Mouse (Mus musculus): Measurements from ENCODE around the gene Ergic1.

Gene Ergic1

DNA sequence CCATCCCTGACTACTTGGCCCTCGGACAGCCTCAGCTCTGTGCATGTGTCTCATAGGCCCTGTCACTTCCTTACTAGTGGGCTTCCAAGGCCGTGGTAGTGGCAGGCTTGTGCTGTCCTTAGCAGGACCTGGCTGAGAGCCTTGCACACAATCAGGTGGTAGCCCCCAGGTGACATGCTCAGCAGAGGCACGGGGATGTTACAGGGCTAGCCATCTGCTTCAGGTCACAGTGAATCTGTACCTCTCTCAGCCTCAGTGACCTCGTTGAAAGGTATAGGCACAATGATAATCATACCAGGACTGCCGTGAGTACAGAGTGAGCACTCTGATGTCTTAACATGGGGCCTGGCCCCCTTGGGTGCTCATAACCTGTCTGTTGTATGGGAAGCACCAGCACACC is 13.4 kb downstream of the Ergic1 start:
- DNase-seq (ENCODE audit: low read depth in 2 of 2, low spot score in 2 of 2) = no peak

DNA sequence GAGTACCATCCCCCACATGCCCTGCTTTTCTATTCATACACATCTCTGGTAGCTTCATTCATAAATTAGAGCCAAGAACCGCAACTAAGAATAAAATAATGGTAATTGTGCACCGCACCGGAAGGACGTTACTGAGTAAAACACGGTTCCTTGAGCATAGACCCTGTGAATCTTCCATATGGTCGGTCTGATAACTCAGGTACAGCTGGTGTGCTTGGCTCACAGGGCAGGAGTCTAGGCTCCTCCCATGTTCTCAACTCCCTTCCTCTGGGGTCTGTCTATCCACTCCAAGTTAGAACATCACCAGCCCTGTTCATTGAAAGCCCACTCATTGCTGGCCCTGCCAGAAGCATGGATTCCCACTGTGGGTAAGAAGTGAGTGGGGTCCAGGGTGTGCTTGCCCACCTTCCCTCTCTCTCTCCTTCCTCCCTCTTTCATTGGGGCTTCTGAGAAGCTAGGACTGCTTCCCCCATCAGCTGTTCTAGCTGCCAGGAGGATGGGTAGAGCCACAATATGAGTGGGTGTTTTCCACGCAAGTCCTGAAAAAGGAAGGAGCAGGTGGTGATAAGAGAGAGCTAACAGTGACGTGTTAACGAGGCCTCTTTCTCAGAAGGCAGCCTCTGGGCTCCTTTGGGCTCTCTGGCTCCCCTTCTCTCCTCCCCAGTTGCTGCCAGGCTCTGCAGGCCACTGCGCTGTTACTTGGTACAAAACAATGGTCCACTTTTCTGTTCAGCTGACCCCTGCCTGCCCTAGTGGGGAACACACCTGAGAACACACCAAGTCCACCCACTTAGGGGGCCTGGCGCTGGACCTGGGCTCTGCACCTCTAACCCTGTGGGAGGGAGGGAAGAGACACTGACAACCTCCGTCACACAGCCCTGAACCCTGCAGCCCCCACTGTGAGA is 14.7 kb downstream of the Ergic1 start:
- DNase-seq (ENCODE audit: low read depth in 2 of 2, low spot score in 2 of 2) = no peak

DNA sequence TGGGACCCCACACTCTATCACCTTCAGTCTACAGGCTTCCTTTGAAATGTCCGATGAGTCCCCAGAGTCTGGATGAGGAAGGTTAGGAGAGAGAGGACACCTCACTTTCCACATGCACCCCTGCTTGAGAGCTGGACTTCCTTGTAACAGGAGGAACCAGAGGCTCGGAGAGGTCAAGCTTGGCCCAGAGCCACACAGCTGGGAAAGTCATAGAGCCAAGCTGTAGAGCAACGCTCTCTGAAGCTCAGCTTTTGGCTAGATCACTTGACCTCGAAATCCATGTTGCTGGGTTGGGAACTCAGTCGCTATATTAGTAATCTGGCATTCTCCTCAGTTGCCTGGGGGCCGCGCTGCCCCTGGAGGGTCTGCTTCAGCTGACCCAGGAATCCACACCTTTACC is 15.5 kb downstream of the Ergic1 start:
- no peak for DNase-seq (ENCODE audit: low read depth in 2 of 2, low spot score in 2 of 2)

DNA sequence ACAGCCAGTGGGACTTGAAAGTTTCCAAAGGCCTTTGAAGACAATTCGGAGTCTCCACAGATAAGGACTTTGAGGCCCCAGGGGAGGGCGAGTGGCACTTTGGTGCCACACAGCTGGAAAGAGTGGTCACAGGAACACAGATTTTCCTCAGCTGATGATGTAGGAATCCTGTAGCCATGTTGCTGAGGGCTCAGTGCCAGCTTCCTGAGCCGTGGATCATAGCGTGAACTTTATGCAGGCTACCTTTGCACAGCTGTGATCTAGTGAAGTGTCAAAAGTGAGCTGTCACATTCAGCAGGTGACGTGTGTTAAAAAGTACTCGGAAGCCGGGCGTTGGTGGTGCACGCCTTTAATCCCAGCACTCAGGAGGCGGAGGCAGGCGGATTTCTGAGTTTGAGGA is 16.0 kb downstream of the Ergic1 start:
- no peak for DNase-seq (ENCODE audit: low read depth in 2 of 2, low spot score in 2 of 2)

GRCm38 (mm10) chr17:26578162-26578561 is 16.9 kb downstream of the Ergic1 start:
- DNase-seq (ENCODE audit: low read depth in 2 of 2, low spot score in 2 of 2) = no peak

GRCm38 (mm10) chr17:26578771-26579170 is 17.5 kb downstream of the Ergic1 start:
- DNase-seq (ENCODE audit: low read depth in 2 of 2, low spot score in 2 of 2) = no peak

DNA sequence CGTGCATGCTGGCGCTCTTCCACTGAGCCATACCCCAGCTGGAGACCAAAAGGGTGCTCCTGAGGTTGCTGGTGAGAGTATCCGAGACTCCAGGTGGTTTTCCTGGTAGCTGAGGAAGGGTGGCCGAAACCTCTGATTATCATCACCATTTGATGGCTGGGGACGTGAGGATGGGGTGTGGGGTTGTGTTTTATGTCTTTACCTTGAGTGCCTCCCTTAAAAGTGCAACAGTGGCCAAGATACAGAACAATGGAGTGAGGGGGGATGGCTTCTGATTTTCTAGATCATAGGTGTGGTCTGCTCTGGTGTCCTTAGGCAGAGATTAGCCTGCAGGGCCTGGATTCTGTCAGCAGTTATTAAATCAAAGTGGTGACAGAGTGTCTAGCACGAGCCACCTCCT is 18.1 kb downstream of the Ergic1 start:
- no peak for DNase-seq (ENCODE audit: low read depth in 2 of 2, low spot score in 2 of 2)

DNA sequence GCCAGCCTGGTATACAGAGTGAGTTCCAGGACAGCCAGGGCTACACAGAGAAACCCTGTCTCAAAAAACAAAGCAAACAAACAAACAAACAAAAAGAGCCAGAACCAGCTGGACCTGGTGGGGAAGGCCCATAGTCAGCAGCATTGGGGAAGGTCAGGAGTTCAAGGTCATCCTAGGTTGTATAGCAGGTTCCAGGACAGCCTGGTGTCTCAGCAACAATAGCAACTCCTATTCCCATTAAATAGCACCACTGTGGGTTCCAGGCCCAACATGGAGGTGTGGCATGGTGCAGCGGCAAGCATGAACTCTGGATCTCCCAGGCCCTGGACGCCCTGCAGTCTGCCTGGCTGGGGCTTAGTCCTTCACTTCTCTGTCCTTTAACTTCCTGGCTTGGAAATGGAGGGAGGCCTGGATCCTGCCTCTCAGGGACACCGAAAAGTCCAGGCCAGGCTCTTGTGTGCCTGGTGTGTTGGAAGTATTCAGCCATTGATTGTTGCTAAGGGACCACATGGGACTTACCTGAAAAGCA is 19.6 kb downstream of the Ergic1 start:
- no peak for DNase-seq (ENCODE audit: low read depth in 2 of 2, low spot score in 2 of 2)

DNA sequence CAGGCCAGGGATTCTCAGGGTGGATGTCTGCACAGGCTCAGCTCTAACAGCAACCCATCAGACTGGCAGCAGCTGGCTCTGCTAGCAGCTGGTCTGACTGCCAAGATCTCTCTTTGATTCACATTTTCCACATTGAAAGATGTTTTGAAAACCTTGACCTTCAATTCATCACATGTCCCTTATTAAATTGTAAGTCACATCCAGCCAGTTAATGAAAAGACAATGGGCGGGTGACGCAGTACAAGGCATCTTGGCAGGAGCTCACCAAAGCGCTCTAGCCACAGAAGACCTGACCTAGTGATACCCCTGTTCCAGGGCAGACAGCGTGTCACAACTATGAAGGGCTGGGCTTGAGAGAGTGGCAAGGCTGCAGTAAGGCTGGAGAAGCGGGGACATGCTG is 21.0 kb downstream of the Ergic1 start:
- DNase-seq (ENCODE audit: low read depth in 2 of 2, low spot score in 2 of 2) = no peak

GRCm38 (mm10) chr17:26583056-26583455 is 21.8 kb downstream of the Ergic1 start:
- DNase-seq (ENCODE audit: low read depth in 2 of 2, low spot score in 2 of 2) = no peak

DNA sequence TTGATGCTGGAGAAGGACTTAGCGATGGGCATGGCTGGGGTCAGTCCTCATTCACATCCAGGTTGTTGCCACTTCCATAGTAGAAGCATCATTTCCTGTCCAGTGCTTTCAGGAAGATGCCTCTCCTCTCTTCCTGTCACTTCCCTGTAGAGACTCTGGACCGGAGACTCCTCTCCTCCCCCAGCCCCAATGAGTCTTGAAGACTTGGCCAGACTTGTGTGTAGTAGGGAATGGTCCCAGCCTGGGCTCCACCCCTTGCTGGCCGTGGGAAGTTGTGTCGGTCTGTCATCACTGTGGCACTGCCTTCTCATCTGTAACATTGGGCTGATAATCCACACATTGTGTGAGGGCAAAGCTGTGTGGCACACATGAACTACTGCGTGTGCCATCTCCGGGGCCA is 22.3 kb downstream of the Ergic1 start:
- DNase-seq (ENCODE audit: low read depth in 2 of 2, low spot score in 2 of 2) = no peak

- DNase-seq (ENCODE audit: low read depth in 2 of 2, low spot score in 2 of 2) = no peak
Measured at GRCm38 (mm10) chr17:26584063-26584462, 22.8 kb downstream of the Ergic1 start.

DNA sequence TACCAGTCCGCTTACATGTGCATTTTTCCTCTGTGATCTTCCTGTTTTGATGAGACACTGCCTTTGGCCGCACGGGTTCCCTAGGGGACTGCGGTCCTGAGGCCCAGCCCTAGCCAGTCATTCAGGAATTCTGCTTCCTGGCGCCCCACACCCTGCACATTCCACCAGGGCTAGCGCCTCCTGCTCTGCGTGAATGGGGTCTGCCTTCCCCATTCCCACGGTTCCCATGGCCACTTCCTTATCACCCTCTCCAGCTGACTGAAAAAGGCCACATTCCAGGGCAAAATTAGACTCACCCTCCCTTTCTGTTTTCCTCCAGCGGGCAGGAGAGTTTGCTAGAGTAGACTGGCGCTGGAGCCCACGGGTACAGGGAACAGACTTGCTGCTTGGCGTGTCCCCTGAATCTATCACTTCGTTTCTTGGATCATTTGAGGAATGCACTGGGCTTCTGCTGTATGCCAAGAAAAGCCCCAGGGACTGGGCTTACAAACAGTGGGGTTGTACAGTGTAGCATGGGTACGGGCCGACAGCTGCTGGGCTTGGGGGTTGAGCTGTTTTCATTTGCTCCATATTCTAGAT is 23.4 kb downstream of the Ergic1 start:
- no peak for DNase-seq (ENCODE audit: low read depth in 2 of 2, low spot score in 2 of 2)

DNA sequence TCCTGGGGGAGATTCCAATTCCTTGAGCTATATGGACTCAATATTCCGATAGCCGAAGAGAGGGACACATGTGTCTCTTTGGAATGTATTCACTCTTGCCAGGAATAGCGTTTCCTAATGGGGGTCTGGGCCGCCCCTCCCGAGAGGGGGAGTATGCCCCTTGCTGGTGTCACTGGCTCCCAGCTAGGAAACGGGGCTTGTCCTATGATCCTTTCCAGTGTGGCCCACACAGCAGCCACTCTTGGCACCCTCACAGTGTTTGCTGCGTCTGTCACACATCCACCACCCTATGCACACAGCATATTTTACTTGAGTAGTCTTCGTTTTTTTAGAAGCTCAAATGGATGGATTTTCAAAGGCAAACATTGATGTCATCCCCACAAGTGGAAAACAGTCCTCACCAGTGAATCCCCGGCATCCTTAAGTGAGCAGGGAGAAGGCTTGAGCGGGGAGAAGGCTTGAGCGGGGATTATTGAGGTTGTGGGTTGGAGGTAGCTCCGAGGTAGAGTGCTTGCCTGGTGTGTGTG is 26.7 kb downstream of the Ergic1 start:
- no peak for DNase-seq (ENCODE audit: low read depth in 2 of 2, low spot score in 2 of 2)

- no peak for DNase-seq (ENCODE audit: low read depth in 2 of 2, low spot score in 2 of 2)
Measured at GRCm38 (mm10) chr17:26592510-26592909, 31.2 kb downstream of the Ergic1 start.

GRCm38 (mm10) chr17:26593199-26593598 is 31.9 kb downstream of the Ergic1 start:
- DNase-seq (ENCODE audit: low read depth in 2 of 2, low spot score in 2 of 2) = no peak

DNA sequence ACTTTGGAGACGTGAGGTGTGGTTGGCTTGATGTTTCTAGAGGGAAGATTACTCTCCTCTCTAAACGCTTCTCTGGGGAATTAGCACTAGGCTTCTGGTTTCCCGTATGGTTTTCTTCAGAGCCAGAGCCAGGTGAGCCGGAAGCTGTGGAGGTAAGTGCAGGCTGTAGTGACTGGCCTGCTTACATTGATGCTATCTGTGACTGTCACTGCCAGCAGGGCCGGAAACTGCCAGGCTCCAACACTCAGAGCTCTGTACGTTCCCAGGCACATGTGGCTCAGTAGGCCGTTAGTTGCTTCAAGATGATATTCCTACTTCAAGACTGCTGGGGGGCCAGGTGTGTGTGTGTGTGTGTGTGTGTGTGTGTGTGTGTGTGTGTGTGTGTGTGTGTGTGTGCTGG is 32.9 kb downstream of the Ergic1 start:
- no peak for DNase-seq (ENCODE audit: low read depth in 2 of 2, low spot score in 2 of 2)

DNA sequence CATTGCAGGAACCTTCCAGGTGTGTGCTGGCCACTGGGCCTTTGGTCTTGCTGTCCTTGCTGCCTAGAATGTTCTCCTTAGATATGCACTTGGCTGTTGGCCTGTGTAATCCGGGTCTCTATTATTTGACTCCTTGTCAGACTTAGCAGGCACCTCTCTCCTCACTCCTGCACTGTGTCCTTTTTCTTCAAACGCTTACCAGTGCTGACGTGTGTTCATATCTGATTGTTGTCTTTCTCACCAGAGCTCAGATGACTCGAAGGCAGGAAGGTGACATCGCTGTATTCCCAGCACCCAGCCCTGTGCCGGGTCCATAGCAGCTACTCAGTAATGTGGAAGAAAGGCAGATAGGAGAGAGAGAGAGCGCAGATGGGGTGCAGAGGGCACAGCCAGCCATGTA is 33.7 kb downstream of the Ergic1 start:
- no peak for DNase-seq (ENCODE audit: low read depth in 2 of 2, low spot score in 2 of 2)

DNA sequence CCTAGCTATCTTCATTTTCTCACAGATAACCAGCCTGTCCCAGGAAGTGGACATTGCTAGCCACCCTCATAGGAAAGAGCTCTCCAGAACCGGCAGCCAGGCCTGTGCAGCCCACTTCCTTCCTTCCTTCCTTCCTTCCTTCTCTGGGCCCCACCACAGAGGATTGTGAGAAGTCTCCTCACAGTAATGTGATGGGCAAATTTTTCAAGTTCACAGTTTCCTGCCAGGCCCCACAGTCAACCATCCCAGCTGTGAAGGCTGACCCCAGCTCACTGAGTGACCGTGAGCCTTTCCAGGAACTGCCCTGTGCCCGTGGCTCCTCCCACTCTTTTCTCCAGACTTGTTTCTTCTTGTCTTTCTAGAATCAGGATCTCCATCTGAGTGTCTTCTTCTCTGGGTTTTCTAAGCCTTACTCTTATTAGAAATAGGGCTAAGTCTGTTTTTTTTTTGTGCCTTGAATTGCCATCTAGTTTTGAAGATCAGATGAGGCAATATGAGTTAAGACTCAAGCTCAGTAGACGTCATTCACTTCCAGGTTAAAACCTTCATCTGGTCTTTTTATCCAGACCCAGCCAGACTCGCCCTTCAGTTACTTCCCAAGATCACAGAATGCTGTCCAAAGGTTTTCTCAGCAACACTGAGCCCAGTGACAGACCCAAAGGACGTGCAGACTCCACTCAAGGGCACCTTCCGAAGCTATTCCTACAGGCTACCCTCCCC is 34.3 kb downstream of the Ergic1 start:
- DNase-seq (ENCODE audit: low read depth in 2 of 2, low spot score in 2 of 2) = no peak

DNA sequence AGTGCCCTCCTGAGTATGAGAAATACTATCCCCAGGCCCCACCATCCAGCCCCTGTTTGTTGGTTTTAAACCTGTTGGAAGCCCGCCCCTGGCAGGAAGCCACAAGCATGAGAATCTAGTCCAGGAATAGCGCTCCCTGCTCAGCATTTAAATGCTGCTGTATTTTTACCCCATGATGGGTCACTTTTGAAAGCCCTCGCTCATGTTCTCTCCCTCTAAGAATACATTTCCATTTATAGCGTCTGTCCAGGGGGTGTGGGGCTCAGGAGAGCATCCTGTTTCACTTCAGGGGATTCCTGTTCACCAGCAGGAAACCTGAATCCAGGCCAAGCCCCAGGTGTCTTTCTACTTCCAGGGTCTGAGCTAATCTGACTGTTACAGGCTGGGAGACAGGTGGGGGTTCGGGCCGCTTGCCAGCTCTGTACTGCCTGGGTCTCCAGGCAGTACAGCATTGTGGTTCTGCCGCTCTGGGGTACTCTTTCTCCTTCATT is 34.9 kb downstream of the Ergic1 start:
- no peak for DNase-seq (ENCODE audit: low read depth in 2 of 2, low spot score in 2 of 2)

- no peak for DNase-seq (ENCODE audit: low read depth in 2 of 2, low spot score in 2 of 2)
Measured at GRCm38 (mm10) chr17:26596856-26597481, 35.7 kb downstream of the Ergic1 start.
